Mouse (Mus musculus): Measurements from ENCODE around the gene Cd200r2.
"Not testable (repeated sequence)": the region's sequence is repeated elsewhere in the genome, so short reads cannot be mapped to it uniquely, and the experiment has no call there.

Gene Cd200r2

DNA sequence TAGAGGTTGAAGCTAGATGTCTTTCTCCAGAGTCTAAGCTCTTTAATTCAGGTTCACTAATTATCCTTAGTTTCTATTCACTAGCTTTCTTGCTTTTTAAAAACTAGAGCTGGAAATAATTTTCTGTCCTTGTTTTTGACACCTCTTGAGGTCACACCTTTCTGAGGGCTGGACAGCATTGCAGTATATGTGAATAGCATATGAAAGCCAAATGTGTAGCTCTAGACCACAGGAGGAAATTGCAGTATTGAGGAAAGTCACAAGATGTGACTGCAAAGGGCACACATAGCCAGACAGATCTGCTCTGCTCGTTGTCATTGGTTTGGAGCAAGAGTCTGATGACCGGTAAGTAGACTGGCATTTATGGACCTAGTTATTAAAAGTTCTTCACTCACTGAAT is at the start of gene Cd200r2:
Gene Cd200r2, plus strand, starts transcription at position 301 of the 400 bp plus-strand sequence.
- DNase-seq (ENCODE audit: low read depth) = no peak

DNA sequence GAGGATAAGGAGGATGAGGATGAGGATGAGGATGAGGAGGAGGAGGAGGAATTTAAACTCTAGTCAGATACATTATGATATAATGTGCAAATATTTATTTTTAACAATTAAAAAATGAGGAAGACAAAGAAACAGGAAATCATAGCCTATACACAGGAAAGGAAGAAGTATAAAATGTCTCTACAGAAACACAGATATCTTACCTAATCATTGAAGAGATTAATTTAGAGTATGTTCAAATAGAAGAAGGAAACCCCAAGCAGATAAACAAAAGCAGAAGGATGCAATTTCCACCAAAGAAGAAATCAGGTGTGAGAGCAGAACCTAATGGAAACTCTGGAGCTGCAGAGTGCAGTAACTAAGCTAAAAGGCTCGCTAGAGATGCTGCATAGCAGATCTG is 48.9 kb upstream of the Cd200r2 start:
- no peak for DNase-seq (ENCODE audit: low read depth)

DNA sequence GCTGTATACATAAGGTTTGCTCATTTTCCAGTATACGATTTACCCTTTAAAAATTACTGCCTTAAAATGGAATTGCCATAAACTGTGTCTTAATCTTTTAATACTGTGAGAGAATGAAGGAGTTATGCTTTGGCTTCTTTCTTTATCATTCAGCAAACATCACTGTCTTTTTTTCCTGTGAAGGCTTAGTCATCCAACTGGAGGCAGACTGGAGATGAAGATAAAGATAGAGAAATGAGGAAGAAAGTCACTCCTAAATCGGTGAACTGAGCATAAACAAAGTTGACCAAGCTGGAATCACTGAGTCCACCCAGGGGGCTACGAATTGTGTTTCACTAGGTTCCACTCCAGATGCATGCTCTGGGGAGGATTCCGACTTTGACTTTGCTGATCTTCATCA is 46.4 kb upstream of the Cd200r2 start:
- no peak for DNase-seq (ENCODE audit: low read depth)

DNA sequence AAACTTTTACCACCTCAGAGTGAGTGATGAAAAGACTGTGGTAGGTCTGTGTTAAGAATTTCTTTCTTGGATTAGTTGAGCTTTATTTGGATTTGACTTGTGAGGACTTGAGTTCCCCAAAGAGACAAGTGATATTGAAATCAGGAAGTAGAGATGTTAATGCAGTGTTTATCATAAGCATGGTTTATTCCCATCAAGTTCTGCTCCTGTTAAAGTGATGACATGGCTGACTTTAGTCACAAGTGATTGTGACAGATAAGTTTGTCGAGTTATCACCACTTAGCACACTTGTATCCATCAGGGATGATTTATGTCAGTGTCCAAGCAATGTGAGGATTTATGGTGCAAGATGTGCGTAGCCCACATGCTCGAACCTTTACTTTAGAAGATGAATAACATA is 34.6 kb upstream of the Cd200r2 start:
- no peak for DNase-seq (ENCODE audit: low read depth)

DNA sequence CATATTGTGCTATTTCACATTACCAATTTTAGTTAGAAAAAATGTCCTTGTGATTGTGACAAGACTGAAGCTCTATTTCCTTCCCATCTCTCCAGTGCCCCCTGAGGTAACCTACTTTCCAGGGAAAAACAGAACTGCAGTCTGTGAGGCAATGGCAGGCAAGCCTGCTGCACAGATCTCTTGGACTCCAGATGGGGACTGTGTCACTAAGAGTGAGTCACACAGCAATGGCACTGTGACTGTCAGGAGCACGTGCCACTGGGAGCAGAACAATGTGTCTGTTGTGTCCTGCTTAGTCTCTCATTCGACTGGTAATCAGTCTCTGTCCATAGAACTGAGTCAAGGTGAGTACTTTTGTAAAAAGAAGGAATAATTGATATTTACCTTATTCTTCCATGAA is 33.7 kb upstream of the Cd200r2 start:
- not testable (repeated sequence) for DNase-seq (ENCODE audit: low read depth)

DNA sequence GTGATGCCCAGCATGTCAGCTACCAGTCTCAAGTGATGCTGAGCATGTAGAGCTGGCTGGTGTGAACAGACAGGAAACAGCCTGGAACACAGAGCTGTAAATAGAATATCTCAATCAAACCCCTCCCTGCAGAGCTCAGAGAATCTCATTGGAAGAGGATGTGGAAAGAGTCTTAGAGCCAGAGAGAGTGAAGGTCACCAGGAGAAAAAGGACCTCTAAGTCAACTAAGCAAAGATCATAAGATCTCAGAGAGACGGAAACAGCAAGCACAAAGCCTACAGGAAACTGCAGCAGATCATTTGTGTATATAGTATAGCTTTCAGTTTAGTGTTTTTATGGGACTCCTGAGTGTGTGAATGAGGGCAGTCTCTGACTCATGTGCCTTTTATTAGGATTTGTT is 8.3 kb downstream of the Cd200r2 start:
- DNase-seq (ENCODE audit: low read depth) = peak; percentile 15

DNA sequence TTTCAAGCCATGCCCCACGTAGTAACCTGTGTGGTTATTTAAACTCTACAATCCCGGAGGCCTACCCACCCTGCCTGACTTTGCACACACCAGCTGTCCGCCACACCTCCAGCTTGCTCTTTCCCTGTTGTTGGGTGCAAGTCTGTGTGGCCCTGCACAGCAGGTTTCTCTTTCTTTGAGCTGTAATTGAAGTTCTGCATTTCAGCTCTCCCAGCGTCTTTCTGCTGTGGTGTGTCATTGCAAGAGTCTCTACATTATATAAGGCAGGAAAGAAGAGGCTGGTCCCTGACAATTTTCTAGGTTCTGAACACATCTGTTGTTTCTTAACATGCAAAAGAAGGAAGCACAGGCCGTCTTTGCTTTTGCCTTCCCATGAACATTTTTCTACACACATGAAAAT is 9.7 kb downstream of the Cd200r2 start:
- no peak for DNase-seq (ENCODE audit: low read depth)

DNA sequence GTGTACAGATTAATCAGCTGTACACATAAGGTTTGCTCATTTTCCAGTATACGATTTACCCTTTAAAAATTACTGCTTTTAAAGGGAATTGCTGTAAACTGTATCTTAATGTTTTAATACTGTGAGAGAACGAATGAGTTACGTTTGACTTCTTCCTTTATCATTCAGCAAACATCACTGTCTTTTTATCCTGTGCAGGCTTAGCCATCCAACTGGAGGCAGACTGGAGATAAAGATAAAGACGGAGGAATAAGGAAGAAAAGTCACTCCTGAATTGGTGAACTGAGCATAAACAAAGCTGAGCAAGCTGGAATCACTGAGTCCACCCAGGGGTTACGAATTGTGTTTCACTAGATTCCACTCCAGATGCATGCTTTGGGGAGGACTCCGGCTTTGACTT is 10.7 kb downstream of the Cd200r2 start:
- DNase-seq (ENCODE audit: low read depth) = no peak

DNA sequence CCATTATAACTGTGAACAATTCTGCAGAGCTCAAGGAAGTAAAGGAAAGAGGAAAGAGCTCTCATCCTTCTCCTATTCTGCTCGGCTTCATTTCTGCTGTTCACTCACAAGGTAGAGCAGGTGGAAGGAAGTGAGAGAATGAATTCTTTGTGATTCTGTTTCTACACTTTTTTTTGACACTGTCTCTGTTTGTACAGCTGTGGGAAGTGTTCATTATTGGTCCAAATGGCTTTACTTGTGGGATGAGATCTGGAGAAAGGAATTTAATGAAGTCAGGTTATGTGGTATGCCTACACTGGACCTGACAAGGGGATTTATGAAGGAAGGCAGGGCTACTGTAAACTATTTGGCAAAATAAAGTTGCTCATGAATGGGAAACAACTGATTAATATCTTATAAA is 23.9 kb downstream of the Cd200r2 start:
- no peak for DNase-seq (ENCODE audit: low read depth)

DNA sequence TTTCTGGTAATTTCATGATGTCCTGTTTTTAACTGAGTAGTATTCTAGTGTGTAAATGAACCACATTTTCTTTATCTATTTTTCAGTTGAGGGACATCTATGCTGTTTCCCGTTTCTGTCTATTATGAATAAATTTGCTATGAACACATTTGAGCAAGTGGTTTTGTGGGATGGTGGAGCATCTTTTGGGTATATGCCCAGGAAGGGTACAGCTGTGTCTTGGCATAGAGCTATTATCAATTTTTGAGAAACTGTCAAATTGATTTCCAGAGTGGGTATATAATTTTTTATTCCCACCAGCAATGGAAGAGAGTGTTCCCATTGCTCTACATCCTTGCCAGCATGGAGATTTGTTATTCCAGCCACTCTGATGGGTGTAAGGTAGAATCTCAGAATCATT is 65.1 kb downstream of the Cd200r2 start:
- DNase-seq (ENCODE audit: low read depth) = no peak

DNA sequence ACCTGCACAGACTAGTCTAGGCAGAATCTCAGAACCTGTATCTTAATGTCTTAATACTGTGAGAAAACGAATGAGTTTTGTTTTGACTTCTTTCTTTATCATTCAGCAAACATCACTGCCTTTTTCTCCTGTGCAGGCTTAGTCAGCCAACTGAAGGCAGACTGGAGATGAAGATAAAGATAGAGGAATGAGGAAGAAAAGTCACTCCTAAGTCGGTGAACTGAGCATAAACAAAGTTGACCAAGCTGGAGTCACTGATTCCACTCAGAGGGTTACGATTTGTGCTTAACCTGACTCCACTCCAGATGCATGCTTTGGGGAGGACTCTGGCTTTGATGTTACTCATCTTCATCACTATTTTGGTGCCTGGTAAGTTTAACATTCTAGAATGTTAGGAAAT is 76.6 kb downstream of the Cd200r2 start, which contains the start of gene Cd200r3:
Gene Cd200r3, plus strand, starts transcription at position 211 of the 400 bp plus-strand sequence.
- no peak for DNase-seq (ENCODE audit: low read depth)

DNA sequence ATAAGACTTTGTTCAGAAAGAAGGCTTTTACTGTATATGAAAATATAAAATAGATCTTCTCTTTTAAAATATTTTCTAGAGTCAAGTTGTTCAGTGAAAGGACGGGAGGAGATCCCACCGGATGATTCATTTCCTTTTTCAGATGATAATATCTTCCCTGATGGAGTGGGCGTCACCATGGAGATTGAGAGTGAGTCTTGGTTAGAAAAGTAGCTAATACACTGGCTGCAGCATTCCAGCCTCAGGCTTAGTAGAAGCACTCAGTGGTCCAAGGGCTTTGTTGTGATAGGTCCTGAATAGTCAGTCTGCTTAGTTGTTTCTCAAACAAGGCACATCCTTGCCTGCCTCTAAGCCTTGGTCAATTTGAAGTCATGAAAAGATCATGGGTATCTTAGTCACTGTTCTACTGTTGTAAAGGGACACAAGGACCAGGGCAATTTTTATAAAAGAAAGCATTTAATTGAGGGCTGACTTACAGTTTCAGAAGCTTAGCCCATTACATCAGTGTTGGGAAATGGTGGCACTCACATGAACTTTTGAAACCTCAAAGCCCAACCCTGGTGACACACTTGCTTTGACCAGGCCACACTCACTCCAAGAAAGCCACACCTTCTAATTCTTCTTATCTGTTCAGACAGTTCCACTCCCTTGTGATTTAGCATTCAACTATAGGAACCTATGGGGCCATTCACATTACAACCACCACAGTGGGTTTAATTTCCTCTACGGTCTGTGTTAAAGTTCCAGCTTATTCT is 84.6 kb downstream of the Cd200r2 start:
- DNase-seq (ENCODE audit: low read depth) = no peak

DNA sequence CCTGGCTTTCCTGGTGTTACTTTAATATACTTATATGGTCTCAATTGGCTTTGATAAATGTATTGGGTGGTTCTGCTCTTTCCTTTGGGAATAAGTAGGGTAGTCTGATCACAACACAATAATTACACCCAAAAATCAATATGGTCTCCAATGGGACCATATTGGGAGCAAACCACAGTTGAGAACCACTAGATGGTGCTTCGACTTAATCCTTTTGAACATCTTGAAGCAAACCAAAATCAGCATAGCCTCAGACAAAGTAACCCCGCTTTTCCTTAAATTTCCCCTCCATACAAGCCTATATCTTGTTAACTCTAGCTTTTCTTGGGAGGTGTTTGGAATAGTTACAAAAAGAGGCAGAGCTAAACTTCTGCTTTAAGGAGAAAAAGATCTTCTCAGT is 95.4 kb downstream of the Cd200r2 start:
- DNase-seq (ENCODE audit: low read depth) = no peak

DNA sequence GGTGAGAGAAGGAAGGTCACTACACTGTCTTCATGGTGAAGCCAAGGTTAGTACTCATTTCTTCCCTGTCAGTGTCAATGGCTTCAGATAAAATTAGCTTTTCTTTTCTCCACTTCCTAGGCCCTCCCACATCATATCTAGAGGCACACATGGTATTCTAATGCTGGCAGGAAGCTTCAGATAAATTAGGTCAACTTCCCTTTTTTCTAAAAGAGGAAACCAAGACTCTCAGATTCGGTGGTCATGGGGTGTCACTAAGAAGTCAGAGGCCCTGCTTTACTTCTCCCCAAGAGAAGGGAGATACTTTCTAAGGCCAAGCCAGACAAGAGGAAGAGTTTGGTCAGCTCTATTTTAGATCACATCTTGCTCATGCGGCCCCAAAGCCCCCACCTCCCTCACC is 95.9 kb downstream of the Cd200r2 start:
- peak; percentile 32 for DNase-seq (ENCODE audit: low read depth)

DNA sequence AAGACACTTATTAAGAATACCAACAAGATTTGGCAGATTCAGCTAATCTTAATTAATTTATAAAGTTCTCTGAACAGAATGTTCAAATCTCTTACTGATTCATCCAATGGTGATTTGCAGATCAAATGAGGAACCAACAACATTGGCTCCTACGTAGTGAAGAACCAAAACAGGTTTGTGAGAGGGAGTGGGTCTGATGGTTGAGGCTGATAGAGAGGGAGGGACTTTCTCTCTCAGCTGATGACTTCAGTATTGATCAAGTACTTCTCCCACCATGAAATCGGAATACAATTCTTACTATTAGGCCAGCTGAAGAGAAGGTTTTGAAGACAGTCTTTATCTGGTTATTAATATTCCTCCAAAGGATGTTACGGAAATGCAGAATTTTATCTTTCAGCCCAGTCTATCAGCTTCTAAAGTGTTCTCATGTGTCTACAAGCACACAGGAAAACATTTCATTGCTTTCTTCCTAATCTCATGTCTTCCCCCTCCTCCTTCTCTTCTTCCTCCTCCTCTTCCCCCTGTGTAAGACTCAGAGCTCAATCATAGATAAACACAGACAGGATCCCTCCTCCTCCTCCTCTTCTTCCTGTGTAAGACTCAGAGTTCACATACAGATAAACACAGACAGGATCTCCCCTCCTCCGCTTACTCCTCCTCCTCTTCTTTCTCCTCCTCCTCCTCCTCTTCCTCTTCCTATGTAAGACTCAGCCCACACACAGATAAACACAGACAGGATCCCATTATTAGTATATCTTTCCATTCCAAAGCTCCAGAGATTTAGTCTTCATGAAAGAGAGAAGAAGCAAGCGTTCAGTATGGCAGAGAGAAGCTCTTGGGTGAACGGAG is 97.9 kb downstream of the Cd200r2 start:
- peak; percentile 41 for DNase-seq (ENCODE audit: low read depth)

DNA sequence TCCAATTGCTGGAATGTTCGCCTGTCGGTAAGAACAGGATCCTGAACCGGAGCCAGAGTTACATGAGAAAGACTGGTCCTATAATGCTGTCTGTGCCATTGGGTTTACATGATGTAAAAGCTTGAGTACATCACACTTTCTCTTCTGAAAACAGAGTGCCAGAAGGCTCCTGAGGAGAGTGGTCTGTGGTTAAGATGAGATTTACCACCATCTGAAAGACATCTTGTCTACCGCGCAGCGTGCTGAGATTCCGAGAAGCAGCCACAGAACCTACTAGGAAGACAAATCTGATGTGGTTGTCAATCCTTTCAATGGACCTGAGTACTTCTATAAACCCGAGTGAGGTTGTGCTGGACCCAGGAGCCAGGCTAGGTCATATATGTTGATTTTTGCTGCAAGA is 98.5 kb downstream of the Cd200r2 start:
- DNase-seq (ENCODE audit: low read depth) = peak; percentile 58

Data from induced T-regulatory cell, adult 2 months (primary cell).